Mouse (Mus musculus) gastrocnemius, adult 2 months (tissue): ENCODE results near the gene Oaz2. TPM values are rescaled to one million over a fixed set of nuclear protein-coding genes. Genes with fewer than 3 reads are reported as not detected.

Source experiments
- DNase-seq: peaks from one replicate; pipeline ENCODE4 v3.0.0; 2022
- H3K27ac ChIP-seq: fragments of 200-600 bp; 2 replicates; pipeline ENCODE4 v1.8.1; 2022; ENCODE audit warnings: mild to moderate bottlenecking
- H3K4me3 ChIP-seq: fragments of 200-600 bp; 2 replicates; pipeline ENCODE4 v1.8.1; 2022; ENCODE audit warnings: mild to moderate bottlenecking, moderate library complexity
- CTCF ChIP-seq: fragments of 200-600 bp; IDR thresholded peaks from 2 replicates; pipeline ENCODE4 v1.8.1; 2022; ENCODE audit warnings: antibody characterized with exemption, mild to moderate bottlenecking, moderate library complexity
- intact Hi-C: fragments of 180-260 bp; cut with DNase I; formaldehyde crosslinking; loops from one replicate; pipeline ENCODE4 v1.15.1; 2025
- long read RNA-seq, 2 experiments: library from polyadenylated mRNA; stranded (forward); transcript quantifications; one replicate each; pipeline ENCODE4 v2.0.0; 2021
- total RNA-seq, 2 experiments: library from RNA; stranded (reverse); gene quantifications; 2 replicates each; pipeline ENCODE4 v1.2.3; 2021

Gene Oaz2
- 100 to 1,000 TPM; 195 to 201 TPM for total RNA-seq
- long read RNA-seq, experiment 1, partial matches to known transcripts = 12 of 409 reads
- long read RNA-seq, experiment 1, other reads (novel, unspliced or antisense) = 397 of 409 reads
- long read RNA-seq, experiment 2, partial matches to known transcripts = 10 of 426 reads
- long read RNA-seq, experiment 2, other reads (novel, unspliced or antisense) = 415 of 426 reads

DNA sequence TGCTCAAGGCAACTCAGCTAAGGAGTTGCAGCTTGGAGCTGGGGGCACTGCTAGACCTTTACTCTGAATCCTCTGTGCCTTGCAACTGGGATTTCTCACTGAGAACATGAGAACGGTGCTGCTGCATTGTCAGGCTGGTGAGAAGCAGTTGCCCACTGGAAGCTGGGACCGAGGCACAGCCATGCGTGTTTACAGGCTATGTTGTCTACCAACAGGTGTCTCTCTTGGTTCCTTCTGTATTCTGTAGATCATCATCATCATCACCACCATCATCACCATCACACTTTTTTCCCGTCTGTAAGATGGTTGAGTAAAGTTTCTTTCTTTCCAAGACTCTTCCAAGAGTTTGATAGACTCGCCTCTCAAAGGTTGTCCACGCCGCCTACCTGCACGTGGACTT lies at the start of gene Oaz2:
Gene Oaz2, plus strand, starts transcription at position 301 of the 400 bp plus-strand sequence.
- Histone ChIP-seq H3K27ac (no peak within 1 kb of the TSS), H3K4me3 (no peak within 1 kb of the TSS)
- TF ChIP-seq CTCF = no peak
- intact Hi-C loops = loop anchor here (2.0 to 10.0 kb wide), 3 partner anchors 15 to 183 kb away; partner anchors contain the start of gene Ankdd1a
- DNase-seq = no peak

DNA sequence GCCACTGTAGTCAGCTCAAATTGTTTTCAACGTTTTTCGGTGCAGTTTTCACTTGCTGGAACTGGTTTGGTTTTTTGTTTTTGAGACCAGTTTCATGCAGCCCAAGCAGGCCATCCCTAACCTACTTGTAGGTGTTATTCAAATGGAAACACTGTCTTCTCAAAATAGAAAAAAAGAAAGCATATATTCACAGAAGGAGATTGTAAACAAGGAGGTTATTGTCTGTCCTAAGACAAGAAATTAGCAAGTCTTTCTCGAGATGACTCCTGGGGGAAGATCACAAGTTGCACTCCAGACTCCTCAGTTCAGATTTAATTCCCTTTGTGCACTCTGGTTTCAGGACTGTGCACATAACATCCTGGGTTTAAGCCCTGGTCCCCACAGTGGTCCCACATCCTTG lies 48.5 kb upstream of the Oaz2 start:
- no peak for DNase-seq
- intact Hi-C loops = no loop called here
- no peak for TF ChIP-seq CTCF
- Histone ChIP-seq H3K27ac (no peak overlapping the region), H3K4me3 (no peak overlapping the region)

DNA sequence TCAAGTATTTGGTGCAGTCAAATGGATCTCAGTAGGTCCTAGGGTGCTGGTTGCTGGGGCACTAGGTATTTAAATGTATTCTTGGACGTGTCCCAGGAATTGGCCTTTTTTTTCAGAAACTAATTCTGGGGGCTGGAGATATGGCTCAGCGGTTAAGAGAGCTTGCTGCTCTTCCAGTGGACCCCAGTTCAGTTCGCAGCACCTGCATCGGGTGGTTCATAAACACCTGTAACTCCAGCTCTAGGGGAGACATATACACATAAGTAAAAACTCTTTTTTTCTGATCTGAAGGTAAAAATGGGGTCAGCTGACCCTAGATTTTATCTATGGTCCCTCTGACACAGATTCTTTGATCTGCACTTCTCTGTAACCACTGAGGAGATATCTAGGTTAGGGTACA lies 46.6 kb upstream of the Oaz2 start:
- Histone ChIP-seq H3K4me3 (no peak overlapping the region), H3K27ac (no peak overlapping the region)
- no peak for TF ChIP-seq CTCF
- no peak for DNase-seq
- intact Hi-C loops = no loop called here

DNA sequence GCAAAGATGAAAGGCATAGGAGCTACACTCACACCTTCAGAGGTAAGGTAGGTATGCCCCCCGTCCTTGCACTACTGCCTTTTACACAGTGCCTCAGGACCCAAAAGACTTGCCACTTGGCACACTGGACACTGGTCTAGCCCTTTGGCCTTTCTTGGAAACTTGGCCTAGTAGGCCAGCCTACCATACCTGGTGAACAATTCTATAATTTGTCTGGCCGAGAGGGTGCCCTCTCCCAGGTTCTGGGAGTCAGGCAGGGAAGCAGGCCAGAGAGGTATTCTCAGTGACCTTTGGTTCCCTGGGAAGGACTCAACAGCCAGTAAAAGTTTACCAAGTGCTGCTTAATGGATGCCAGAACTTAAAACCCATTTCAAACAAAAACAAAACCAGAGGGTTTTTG lies 46.1 kb upstream of the Oaz2 start:
- H3K4me3 ChIP-seq = no peak overlapping the region
- intact Hi-C loops = no loop called here
- no peak for TF ChIP-seq CTCF

DNA sequence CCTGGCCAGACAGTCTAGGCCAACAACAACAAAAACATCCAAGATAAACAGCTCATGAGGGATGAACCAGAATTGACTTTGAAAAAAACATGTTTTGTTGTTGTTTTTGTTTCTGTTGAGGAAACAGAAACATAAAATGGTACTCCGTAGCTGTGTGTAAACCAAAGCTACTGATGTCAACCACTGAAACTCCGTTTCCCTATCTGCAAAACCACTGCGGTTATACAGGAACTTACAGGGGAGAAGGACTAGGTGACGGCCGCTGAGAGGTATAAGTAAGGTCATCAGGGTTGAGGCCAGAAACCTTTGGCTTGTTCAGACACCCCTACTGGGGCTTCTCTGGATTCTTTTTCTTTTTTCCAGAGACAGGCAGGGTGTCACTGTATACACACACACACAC lies 45.0 kb upstream of the Oaz2 start:
- intact Hi-C loops = no loop called here
- DNase-seq = no peak
- Histone ChIP-seq H3K4me3 (no peak overlapping the region), H3K27ac (no peak overlapping the region)
- no peak for TF ChIP-seq CTCF

More for the DNA sequence above, 46.1 kb upstream of the Oaz2 start:
- DNase-seq = no peak
- H3K27ac ChIP-seq = no peak overlapping the region

DNA sequence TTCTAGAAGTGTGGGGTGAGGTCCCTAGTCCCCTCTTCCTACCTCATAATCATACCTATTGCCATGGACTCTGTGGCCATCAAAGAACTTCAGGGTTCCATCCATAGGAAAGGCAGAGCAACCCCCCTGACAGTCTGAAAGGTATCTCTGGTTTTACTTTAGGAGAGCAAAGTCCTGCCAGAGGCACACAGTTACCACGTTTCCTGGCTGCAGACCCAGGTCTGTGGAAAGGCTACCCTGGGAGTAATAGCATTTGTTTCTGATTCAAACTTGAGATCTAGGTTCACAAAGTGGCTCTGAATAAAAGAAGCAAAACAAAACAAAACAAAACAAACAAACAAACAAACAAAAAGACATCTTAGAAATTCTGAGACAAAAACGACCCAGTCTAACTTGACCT lies 43.5 kb upstream of the Oaz2 start:
- no peak for TF ChIP-seq CTCF
- no peak for DNase-seq
- Histone ChIP-seq H3K27ac (no peak overlapping the region), H3K4me3 (no peak overlapping the region)
- intact Hi-C loops = no loop called here

DNA sequence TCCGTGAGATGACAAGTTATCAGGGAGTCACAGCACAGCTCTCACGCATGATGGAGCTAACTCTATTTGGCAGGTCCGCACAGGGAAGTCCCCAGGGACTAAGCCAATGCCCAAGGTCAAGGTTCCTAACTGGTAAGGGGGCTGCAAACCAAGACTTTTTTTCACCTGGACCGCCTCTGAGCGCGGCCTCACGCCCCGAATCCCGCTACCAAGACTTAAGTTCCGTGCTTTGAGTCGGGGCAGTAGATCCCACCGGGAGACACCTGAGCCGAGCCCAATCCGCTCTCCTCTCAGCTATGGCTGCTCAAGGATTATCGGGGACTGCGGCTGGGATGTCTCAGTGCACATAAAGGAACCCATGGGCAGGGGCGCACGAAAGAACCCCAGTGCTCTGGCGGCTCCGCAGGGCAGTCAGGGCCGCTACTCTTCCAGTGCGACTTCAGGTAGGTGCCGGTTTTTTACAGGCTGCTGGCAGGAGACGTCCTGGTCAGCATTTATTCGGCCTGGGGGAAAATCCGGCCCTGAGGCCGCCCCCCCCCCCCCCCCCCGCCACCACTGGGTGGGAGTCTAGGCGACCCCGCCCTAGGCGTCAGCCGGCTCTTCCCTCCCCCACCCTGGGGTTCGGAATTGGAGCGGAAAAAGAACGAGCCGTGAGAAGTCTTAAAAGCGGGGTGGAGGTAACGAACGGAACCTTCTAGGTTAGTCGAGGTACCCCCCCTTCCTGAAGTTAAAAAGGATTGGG lies 38.6 kb upstream of the Oaz2 start, which contains the start of gene Rbpms2:
Gene Rbpms2, plus strand, starts transcription at position 624 of the 742 bp plus-strand sequence.
- peak within 1 kb of the TSS; percentile 88 for H3K4me3 ChIP-seq
- peak within 1 kb of the TSS; percentile 80 for H3K27ac ChIP-seq
- no peak for TF ChIP-seq CTCF
- DNase-seq = peak; percentile 31
- intact Hi-C loops = no loop called here

DNA sequence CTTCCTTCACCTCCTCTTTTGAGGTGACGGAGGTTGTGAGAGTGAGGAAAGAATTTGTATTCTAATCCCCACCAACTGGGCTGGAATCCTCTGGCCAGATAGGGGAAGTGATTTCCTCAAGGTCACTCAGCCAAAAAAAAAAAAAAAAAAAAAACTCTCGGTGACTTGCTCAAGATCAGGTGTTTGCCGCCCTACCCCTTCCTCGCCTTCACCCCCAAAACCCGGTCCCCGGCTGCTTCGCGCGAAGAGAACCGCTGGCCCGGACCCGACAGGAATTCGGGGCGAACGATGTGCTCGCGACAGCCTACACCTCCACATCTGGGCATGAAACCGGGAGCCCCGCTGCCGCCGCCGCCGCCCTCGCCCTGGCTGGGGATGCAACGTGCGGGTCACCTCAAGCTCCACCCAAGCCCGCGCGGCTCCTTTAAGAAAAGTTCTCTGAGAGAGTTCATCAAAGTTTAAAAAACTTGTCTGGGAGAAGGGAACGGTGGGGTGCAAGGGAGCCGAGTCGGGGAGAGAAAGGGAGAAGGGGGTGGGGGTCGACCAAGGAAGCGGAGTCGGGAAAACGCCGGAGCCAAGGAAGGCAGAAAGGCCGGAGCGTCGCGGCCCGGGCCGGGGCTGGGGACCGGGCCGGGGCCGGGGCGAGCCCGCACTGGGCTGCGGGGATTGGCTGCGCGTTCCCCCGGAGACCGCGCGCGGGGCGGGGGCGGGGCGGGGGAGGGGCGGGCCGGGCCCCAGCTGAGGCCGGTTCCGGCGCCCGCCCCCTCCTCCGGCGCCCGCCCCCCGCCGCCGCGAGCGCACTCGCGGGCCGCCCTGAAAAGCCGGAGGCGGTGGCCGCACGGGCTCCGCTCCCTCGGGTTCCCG lies 37.8 kb upstream of the Oaz2 start:
- TF ChIP-seq CTCF = no peak
- H3K27ac ChIP-seq = peak overlapping the region; percentile 80
- peak; percentile 81 for DNase-seq
- H3K4me3 ChIP-seq = peak overlapping the region; percentile 88
- intact Hi-C loops = no loop called here

DNA sequence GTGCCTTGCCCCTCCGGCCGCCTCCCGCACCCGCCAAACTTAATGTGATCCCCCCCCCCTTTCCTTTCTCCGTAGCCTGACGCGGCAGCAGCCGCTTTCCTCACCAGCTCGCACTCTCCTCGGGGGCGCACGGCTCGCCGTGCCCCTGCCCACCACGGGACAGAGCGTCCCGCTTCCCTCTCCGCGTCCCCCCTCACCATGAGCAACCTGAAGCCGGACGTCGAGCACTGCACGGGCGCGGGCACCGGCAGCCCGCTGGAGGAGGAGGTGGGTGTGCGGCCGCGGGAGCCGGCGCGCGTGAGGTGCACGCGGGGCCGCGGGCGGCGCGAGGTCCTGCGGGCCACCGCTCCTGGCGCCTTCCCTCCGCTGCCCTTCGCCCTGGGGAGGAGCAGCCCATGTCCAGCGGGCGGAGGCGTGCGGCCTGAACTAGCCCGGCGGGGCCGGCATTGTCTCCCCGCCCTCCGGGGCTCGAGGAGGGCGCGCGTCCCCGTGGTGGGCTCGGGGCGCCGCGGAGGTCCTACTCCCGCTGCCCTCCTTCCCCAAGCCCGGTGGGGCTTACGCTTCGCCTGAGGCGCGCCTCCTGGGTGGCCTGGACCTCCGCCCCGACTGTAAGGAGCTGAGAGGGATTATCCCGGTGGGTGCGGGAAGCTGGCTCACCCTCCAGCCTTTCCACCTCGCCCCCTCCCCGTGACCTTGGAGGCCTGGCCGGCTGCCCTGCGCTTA lies 37.0 kb upstream of the Oaz2 start:
- Histone ChIP-seq H3K4me3 (peak overlapping the region; percentile 88), H3K27ac (peak overlapping the region; percentile 76)
- intact Hi-C loops = no loop called here
- TF ChIP-seq CTCF = no peak
- peak; percentile 54 for DNase-seq

DNA sequence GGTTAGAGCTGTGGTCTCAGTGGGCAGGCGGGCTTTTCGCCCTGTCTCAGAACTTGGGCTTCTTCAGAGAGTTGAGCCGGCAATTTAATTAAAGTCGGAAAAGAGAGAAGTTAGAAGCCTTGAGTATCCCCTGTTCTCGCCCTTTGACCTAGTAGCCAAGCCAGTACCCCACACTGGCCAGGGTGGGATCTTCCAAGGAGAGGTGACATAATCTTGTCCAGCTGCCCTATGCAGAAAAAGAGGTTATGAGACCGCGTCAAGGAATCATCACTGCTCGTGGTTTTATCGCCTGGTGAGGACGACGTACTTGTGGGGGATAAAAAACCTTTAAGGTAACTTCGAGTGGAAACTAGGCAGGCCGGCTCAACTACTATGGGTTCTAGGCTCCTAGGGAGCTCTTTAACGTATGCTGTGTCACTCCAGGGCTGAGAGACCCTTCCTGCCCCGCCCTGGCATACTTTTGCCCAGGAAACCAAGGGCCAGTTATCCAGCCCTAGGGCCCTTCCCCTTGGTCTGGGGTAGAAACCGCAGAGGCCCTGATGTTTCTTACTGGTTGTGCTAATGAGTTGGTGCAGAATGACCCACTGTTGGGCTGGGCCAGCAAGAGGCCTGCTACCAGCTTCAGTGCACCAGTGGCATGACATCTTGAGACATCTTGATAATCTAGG lies 36.3 kb upstream of the Oaz2 start:
- no peak for DNase-seq
- intact Hi-C loops = no loop called here
- no peak for TF ChIP-seq CTCF
- Histone ChIP-seq H3K27ac (peak overlapping the region; percentile 76), H3K4me3 (peak overlapping the region; percentile 88)

DNA sequence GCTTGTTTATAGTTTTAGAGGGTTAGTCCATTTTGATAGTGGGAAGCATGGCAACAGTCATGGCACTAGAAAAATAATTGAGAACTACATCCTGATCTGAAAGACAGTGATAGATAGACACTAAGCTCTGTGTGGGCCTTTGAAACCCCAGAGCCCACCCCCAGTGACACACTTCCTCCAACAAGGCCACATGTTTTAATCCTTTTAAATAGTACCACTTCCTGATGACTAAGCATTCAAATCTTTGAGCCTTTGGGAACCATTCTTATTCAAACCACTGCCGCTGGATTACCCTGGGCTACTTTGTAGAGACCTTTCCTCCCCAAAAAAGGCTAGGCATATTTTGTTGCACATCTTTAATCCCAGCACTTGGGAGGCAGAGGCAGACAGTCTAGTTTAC lies 32.0 kb upstream of the Oaz2 start:
- no peak overlapping the region for H3K27ac ChIP-seq
- TF ChIP-seq CTCF = no peak
- DNase-seq = no peak
- no peak overlapping the region for H3K4me3 ChIP-seq
- intact Hi-C loops = no loop called here

DNA sequence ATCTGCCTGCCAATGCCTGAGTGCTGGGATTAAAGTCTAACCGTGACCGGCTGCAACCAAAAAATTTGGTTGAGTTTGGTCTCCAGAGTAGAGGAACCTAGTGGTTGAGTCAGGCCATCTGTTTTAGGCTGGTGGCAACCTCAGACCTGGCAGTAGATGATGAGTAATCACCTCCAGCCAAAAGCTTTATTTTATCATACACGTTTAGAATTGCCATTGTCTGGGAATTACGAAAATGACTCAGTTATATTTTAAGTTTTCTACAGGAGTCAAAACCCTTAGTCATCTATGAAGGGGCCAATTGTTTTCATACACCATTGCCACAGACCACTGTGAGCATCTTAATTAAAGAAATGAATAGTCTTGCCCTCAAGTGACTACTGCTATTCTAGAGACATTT lies 30.9 kb upstream of the Oaz2 start:
- no peak for DNase-seq
- no peak overlapping the region for H3K27ac ChIP-seq
- intact Hi-C loops = no loop called here
- TF ChIP-seq CTCF = no peak
- no peak overlapping the region for H3K4me3 ChIP-seq
